Mouse (Mus musculus): ENCODE results near the gene Tlr7.

DNA sequence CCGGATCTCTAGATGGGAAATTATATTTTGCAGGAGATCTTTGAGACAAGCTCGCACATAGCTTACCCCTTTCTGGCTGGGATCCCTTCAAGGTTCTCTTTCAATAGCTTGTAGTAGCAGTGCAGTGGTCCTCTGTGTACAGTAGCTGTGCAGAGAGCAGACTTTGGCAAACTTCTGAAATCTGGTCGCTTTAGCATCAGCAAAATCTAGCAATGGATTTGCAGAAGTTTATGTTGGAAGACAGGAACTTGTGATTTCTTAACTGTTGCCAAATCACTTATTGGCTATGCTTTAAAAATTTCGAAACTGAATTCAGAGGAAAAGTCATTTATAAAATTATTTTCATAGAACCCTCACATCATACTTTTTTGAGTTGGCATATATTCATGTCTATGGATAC lies 66.3 kb downstream of the Tlr7 start, which contains the start of gene Tlr8:
- TF ChIP-seq POLR2A (IDR thresholded peaks at IDR 0.05; ENCODE audit: borderline replicate concordance, extremely low read depth, low read depth, low read length) (no peak), CTCF (IDR thresholded peaks at IDR 0.05; ENCODE audit: insufficient read depth, low read length) (no peak)
